Comparison of ENCODE assay signal across 32 mouse cellular contexts in genomic region chr2:144797515-144797914, GRCm38 (mm10). TPM values are rescaled to one million over a fixed set of nuclear protein-coding genes. Genes with fewer than 3 reads are reported as not detected.
DNase-seq lines count a peak whose midpoint lies in the region; ATAC-seq and TF ChIP-seq lines count a peak whose summit lies in the region.
"Had no signal": no experiment of that assay in that cellular context is flagged by ENCODE, and none has a peak within 500 bp of the region (broad histone marks: within the 10 kb centered on the region; RNA-seq: fewer than 3 reads in every experiment).

No protein-coding gene starts in this region.

- H3K36me3 ChIP-seq in liver, embryonic 11.5 days (ENCODE audit: control insufficient read depth, insufficient read depth, low read length) = no peaks in the 10 kb centered on the region
- H3K36me3 ChIP-seq in kidney, adult 2 months (ENCODE audit: control insufficient read depth, insufficient read depth, low read length) = no peaks in the 10 kb centered on the region
- H3K36me3 ChIP-seq in kidney, embryonic 16.5 days (ENCODE audit: insufficient read depth, low read length) = no peaks in the 10 kb centered on the region
- H3K36me3 ChIP-seq: forebrain, embryonic 10.5 days; hindbrain, embryonic 13.5 days; liver, embryonic 15.5 days; midbrain, embryonic 12.5 days had no signal

- H3K27ac ChIP-seq in liver, embryonic 11.5 days (ENCODE audit: low read depth, low read length) = no peak overlapping the region
- 0 out of 2 replicates have a peak overlapping the region, but pooled peaks have one; percentile 47 for H3K27ac ChIP-seq in kidney, adult 2 months (ENCODE audit: insufficient read depth, low read depth, low read length)
- no peak overlapping the region for H3K27ac ChIP-seq in kidney, embryonic 16.5 days (ENCODE audit: low read length)
- H3K27ac ChIP-seq: forebrain, embryonic 10.5 days; hindbrain, embryonic 13.5 days; liver, embryonic 15.5 days; midbrain, embryonic 12.5 days had no signal

- no peaks in the 10 kb centered on the region for H3K9me3 ChIP-seq in liver, embryonic 11.5 days (ENCODE audit: control insufficient read depth, low read length)
- H3K9me3 ChIP-seq in kidney, embryonic 16.5 days (ENCODE audit: low read length) = no peaks in the 10 kb centered on the region
- H3K9me3 ChIP-seq: forebrain, embryonic 10.5 days; hindbrain, embryonic 13.5 days; liver, embryonic 15.5 days; midbrain, embryonic 12.5 days had no signal

- DNase-seq in liver, embryonic 11.5 days (ENCODE audit: low spot score) = peak; percentile 11
- DNase-seq in liver = no peak
- DNase-seq in kidney, adult 2 months = peak; percentile 69
- DNase-seq in spleen, postnatal 4 days (ENCODE audit: low spot score in 2 of 2) = no peak
- DNase-seq: cerebellum, adult 11 months; cerebellum, adult 9-11 months; gastrocnemius, postnatal 10 days; layer of hippocampus, adult 9-11 months; lung, postnatal 14 days; right cerebral cortex, postnatal 14 days; thymus, postnatal 14 days had no signal

- H3K4me3 ChIP-seq in liver, embryonic 11.5 days (ENCODE audit: low read depth, low read length) = no peak overlapping the region
- H3K4me3 ChIP-seq in kidney, adult 2 months (ENCODE audit: insufficient read depth, low read depth, low read length) = no peak overlapping the region
- H3K4me3 ChIP-seq in kidney, embryonic 16.5 days (ENCODE audit: low read length) = no peak overlapping the region
- H3K4me3 ChIP-seq: forebrain, embryonic 10.5 days; hindbrain, embryonic 13.5 days; liver, embryonic 15.5 days; midbrain, embryonic 12.5 days had no signal

- WGBS in liver, embryonic 11.5 days = 53% methylated on average over 8 of the region's 8 CpGs
- WGBS in kidney, adult 2 months = 54% methylated on average over 8 of the region's 8 CpGs
- 47% methylated on average over 8 of the region's 8 CpGs for WGBS in kidney, embryonic 16.5 days

- H3K9ac ChIP-seq in liver, embryonic 11.5 days (ENCODE audit: low read depth, low read length) = no peak overlapping the region
- H3K9ac ChIP-seq in kidney, embryonic 16.5 days (replicated peaks; ENCODE audit: low read length) = no peak overlapping the region
- H3K9ac ChIP-seq: hindbrain, embryonic 13.5 days; liver, embryonic 15.5 days; midbrain, embryonic 12.5 days had no signal

- no peak overlapping the region for H3K4me2 ChIP-seq in liver, embryonic 11.5 days
- no peak overlapping the region for H3K4me2 ChIP-seq in kidney, embryonic 16.5 days (replicated peaks; ENCODE audit: low read depth, low read length)
- H3K4me2 ChIP-seq: hindbrain, embryonic 13.5 days; liver, embryonic 15.5 days; midbrain, embryonic 12.5 days had no signal

- H3K27me3 ChIP-seq in liver, embryonic 11.5 days (replicated peaks; ENCODE audit: control insufficient read depth, insufficient read depth, low read length) = no peaks in the 10 kb centered on the region
- no peaks in the 10 kb centered on the region for H3K27me3 ChIP-seq in kidney, adult 2 months (replicated peaks; ENCODE audit: control insufficient read depth, insufficient read depth, low read length)
- no peaks in the 10 kb centered on the region for H3K27me3 ChIP-seq in kidney, embryonic 16.5 days (ENCODE audit: insufficient read depth, low read length)
- H3K27me3 ChIP-seq: hindbrain, embryonic 13.5 days; liver, embryonic 15.5 days; midbrain, embryonic 12.5 days had no signal

- TF ChIP-seq POLR2A in kidney, adult 2 months (IDR thresholded peaks at IDR 0.05; ENCODE audit: low read depth, low read length) = no peak

- no peak for TF ChIP-seq CTCF in kidney, adult 2 months (conservative IDR thresholded peaks at IDR 0.05; ENCODE audit: insufficient read depth, insufficient read length, low read depth, low read length)

- no peaks in the 10 kb centered on the region for H3K4me1 ChIP-seq in liver, embryonic 11.5 days (replicated peaks; ENCODE audit: control insufficient read depth, insufficient read depth, low read length)
- H3K4me1 ChIP-seq in kidney, adult 2 months (ENCODE audit: control insufficient read depth, insufficient read depth, low read length) = no peaks in the 10 kb centered on the region
- 0 out of 2 replicates have a peak, but pooled peaks cover 3% of the 10 kb centered on the region for H3K4me1 ChIP-seq in kidney, embryonic 16.5 days (ENCODE audit: insufficient read depth, low read length)
- H3K4me1 ChIP-seq: forebrain, embryonic 10.5 days; hindbrain, embryonic 13.5 days; liver, embryonic 15.5 days; midbrain, embryonic 12.5 days had no signal

- no peak for ATAC-seq in liver, embryonic 11.5 days (replicated peaks; ENCODE audit: low FRiP score)
- peak; percentile 51 for ATAC-seq in kidney, embryonic 16.5 days (ENCODE audit: low FRiP score, low TSS enrichment)
- 0 out of 2 replicates have a peak, but pooled peaks have one; percentile 22 for ATAC-seq in megakaryocyte, adult 5-6 weeks (ENCODE audit: poor library complexity, severe bottlenecking)
- ATAC-seq in granulocyte monocyte progenitor cell, adult 5-6 weeks (replicated peaks; ENCODE audit: poor library complexity, severe bottlenecking) = no peak
- ATAC-seq: forebrain, embryonic 16.5 days had no signal

RNA-seq across cellular contexts. Expression of gene Scp2d1, which starts 25.9 kb away (rescaled TPM):
- not detected in 2 replicates for polyA plus RNA-seq in liver, embryonic 11.5 days (2014; fragmentation: Nextera tagmentation; extraction: Ambion mirVana)
- polyA plus RNA-seq in kidney, adult 2 months (2012; rRNA removed) = not detected in 2 replicates
- not detected in 2 replicates for polyA plus RNA-seq in kidney, embryonic 16.5 days (2015; fragmentation: Nextera tagmentation; extraction: Ambion mirVana)
- not detected in 2 replicates for total RNA-seq in megakaryocyte, adult 5-6 weeks (2015)
- not detected in 2 replicates for total RNA-seq in megakaryocyte, adult 5-6 weeks (2017)
- total RNA-seq in granulocyte monocyte progenitor cell, adult 5-6 weeks (2014; fragmentation: Nextera tagmentation) = not detected in 2 replicates
- not detected in 2 replicates for total RNA-seq in granulocyte monocyte progenitor cell, adult 5-6 weeks (2017)
- total RNA-seq: adrenal gland, postnatal 36 days; gastrocnemius, postnatal 10 days; heart, adult 18-20 months; heart, postnatal 25 days; left cerebral cortex, adult 18-20 months; left cerebral cortex, postnatal 36 days; megakaryocyte progenitor cell, adult 5-6 weeks had no signal
- polyA plus RNA-seq: C2C12; cortical plate, adult 2 months; embryonic facial prominence, embryonic 11.5 days; forebrain, embryonic 10.5 days; forebrain, embryonic 16.5 days; heart, embryonic 14.5 days; hindbrain, embryonic 13.5 days; large intestine, adult 2 months; limb, embryonic 14.5 days; liver, embryonic 15.5 days; midbrain, embryonic 12.5 days; neural tube, embryonic 11.5 days had no signal

Comparison
In these comparisons a context has a peak if more than half of its experiments do, and no peak if none do; other contexts are left out.
1. DNase-seq: peak in liver, embryonic 11.5 days (single experiment) and kidney, adult 2 months (single experiment); none in liver (single experiment) and spleen, postnatal 4 days (0 of 2).
2. ATAC-seq: peak in kidney, embryonic 16.5 days (single experiment) and megakaryocyte, adult 5-6 weeks (single experiment); none in liver, embryonic 11.5 days (single experiment) and granulocyte monocyte progenitor cell, adult 5-6 weeks (single experiment).